Mouse (Mus musculus): ENCODE results near the gene Med12l. TPM values are rescaled to one million over a fixed set of nuclear protein-coding genes. Genes with fewer than 3 reads are reported as not detected.

The Med12l gene
- total and polyA plus RNA-seq, 2 experiments: 1.4 TPM

DNA sequence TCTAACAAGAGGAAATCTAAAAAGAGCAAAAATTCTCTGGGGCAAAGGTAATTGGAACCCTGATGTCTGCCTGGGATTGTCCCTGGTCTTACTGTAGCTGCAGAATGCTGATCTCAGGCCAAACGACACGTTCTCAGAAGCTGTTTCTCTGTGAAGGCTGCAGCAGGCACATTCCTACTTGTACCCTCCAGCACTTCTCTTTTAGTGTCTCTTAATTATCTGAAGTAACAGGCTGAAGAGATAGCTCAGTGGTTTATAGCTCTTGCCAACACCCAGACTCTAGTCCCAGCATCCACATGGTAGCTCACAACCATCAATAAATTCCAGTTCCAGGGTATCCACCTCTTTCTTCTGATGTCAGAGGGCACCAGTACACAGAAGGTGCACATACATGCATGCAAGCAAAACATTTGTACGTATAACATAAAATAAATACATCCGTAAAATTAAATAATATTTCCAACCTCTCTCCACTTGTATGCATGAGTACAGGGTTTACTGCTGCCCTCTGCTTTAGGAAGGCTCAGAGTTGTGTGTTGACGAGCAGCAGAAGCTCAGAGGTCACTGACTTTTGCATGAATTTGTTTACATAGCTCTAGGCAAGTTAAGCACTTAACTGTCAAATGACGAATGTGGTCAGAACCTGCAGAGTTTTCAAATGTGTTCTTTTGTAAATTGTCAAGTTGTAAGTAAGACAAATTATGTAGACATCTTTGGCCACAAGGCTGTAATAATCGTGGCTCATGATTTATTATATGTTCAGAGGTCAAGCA is 120.3 kb downstream of the Med12l start:
- Histone ChIP-seq H3K36me3 (ENCODE audit: control insufficient read depth, insufficient read depth, low read length) (no peaks in the 10 kb centered on the region), H3K79me2 (ENCODE audit: control insufficient read depth, insufficient read depth, low read length) (no peaks in the 10 kb centered on the region), H3K4me3 (ENCODE audit: insufficient read depth, low read depth, low read length) (no peak overlapping the region), H3K4me1 (ENCODE audit: control insufficient read depth, insufficient read depth, low read length) (peaks cover 2% of the 10 kb centered on the region), H3K9ac (ENCODE audit: low read depth, low read length) (no peak overlapping the region), H3K27ac (replicated peaks; ENCODE audit: insufficient read depth, low read depth, low read length) (no peak overlapping the region), H3K27me3 (ENCODE audit: control insufficient read depth, insufficient read depth, low read length) (no peaks in the 10 kb centered on the region)
- TF ChIP-seq CTCF (IDR thresholded peaks at IDR 0.05; ENCODE audit: low read depth, low read length) (no peak), POLR2A (IDR thresholded peaks at IDR 0.05; ENCODE audit: extremely low read depth, insufficient read depth, low read length) (no peak)
- WGBS: 26% methylated on average over 7 of the region's 7 CpGs
- peak; percentile 43 for DNase-seq (ENCODE audit: extremely low read depth, low read depth, low spot score)

DNA sequence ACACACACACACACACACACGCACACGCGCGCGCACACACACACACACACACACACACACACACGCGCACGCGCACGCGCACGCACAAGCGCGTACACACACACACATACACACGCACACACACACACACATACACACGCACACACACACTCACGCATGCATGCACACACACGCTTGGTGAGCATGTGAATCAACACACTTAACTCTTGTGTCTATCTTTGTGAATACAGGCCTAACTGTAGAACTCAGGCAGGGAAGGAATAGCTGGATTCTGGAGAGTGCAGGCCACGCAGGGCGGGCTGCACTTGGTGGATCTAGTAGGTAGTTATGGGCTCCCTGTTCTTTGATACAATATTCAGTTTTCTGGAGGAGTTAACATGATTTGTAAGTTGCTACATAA is 123.1 kb downstream of the Med12l start:
- no peak for DNase-seq (ENCODE audit: extremely low read depth, low read depth, low spot score)
- Histone ChIP-seq H3K27me3 (ENCODE audit: control insufficient read depth, insufficient read depth, low read length) (no peaks in the 10 kb centered on the region), H3K27ac (replicated peaks; ENCODE audit: insufficient read depth, low read depth, low read length) (no peak overlapping the region), H3K79me2 (ENCODE audit: control insufficient read depth, insufficient read depth, low read length) (no peaks in the 10 kb centered on the region), H3K4me1 (ENCODE audit: control insufficient read depth, insufficient read depth, low read length) (peaks cover 2% of the 10 kb centered on the region; the same call in 1 of the 2 replicates), H3K4me3 (ENCODE audit: insufficient read depth, low read depth, low read length) (no peak overlapping the region), H3K9ac (ENCODE audit: low read depth, low read length) (no peak overlapping the region), H3K36me3 (ENCODE audit: control insufficient read depth, insufficient read depth, low read length) (no peaks in the 10 kb centered on the region)
- TF ChIP-seq CTCF (IDR thresholded peaks at IDR 0.05; ENCODE audit: low read depth, low read length) (no peak), POLR2A (IDR thresholded peaks at IDR 0.05; ENCODE audit: extremely low read depth, insufficient read depth, low read length) (no peak)
- WGBS: 85% methylated on average over 20 of the region's 20 CpGs

DNA sequence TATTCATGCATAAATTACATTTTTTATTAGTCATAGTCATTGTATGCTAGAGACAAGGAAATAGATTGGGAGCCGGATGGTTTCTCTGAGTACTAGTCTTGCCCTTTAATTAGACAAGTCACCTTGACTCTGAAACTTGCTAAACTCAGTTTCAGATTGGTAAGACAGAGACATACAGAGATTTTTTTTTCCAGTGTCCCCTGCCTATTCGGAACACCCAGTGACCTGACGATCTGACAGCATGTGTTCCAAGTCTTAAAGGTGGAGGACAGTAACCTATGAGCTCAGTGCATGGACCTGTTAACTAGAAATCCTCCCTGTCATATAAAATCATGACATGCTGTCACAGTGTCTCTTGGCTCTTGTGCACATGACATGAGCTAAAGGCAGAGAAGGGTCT is 123.9 kb downstream of the Med12l start:
- Histone ChIP-seq H3K36me3 (ENCODE audit: control insufficient read depth, insufficient read depth, low read length) (no peaks in the 10 kb centered on the region), H3K27ac (replicated peaks; ENCODE audit: insufficient read depth, low read depth, low read length) (no peak overlapping the region), H3K9ac (ENCODE audit: low read depth, low read length) (no peak overlapping the region), H3K27me3 (ENCODE audit: control insufficient read depth, insufficient read depth, low read length) (no peaks in the 10 kb centered on the region), H3K4me3 (ENCODE audit: insufficient read depth, low read depth, low read length) (no peak overlapping the region), H3K79me2 (ENCODE audit: control insufficient read depth, insufficient read depth, low read length) (no peaks in the 10 kb centered on the region), H3K4me1 (ENCODE audit: control insufficient read depth, insufficient read depth, low read length) (peaks cover 2% of the 10 kb centered on the region; the same call in 1 of the 2 replicates)
- DNase-seq (ENCODE audit: extremely low read depth, low read depth, low spot score): no peak
- TF ChIP-seq POLR2A (IDR thresholded peaks at IDR 0.05; ENCODE audit: extremely low read depth, insufficient read depth, low read length): no peak
- 35% methylated on average over 3 of the region's 3 CpGs for WGBS

DNA sequence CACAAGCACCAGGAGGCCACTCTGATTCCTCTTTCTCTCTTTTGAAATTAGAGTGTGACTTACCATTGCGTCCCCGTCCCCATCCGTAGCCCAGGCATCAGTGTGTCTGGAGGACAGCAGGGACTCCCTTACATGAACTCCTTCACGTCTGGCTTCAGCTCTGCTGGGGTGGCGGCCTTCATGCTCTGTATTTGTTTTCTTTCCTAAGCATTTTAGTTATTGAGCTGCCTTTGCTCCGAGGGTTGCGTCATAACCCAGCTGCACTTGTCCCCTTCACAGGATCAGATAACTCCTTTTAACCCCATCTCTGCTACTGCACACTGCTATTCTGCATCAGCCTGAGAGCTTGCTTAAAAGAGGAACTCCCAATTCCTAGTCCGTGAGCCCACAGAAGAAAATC is 124.8 kb downstream of the Med12l start:
- H3K27ac ChIP-seq (replicated peaks; ENCODE audit: insufficient read depth, low read depth, low read length): 0 out of 2 replicates have a peak overlapping the region, but pooled peaks have one; percentile 5
- peak overlapping the region; percentile 12; the same call in 1 of the 2 replicates for H3K9ac ChIP-seq (ENCODE audit: low read depth, low read length)
- no peaks in the 10 kb centered on the region for H3K27me3 ChIP-seq (ENCODE audit: control insufficient read depth, insufficient read depth, low read length)
- DNase-seq (ENCODE audit: extremely low read depth, low read depth, low spot score): peak; percentile 74
- H3K36me3 ChIP-seq (ENCODE audit: control insufficient read depth, insufficient read depth, low read length): no peaks in the 10 kb centered on the region
- H3K4me3 ChIP-seq (ENCODE audit: insufficient read depth, low read depth, low read length): peak overlapping the region; percentile 4; the same call in 1 of the 2 replicates
- TF ChIP-seq POLR2A (IDR thresholded peaks at IDR 0.05; ENCODE audit: extremely low read depth, insufficient read depth, low read length): no peak
- no peak for TF ChIP-seq CTCF (IDR thresholded peaks at IDR 0.05; ENCODE audit: low read depth, low read length)
- no peaks in the 10 kb centered on the region for H3K79me2 ChIP-seq (ENCODE audit: control insufficient read depth, insufficient read depth, low read length)
- peaks cover 2% of the 10 kb centered on the region; the same call in 1 of the 2 replicates for H3K4me1 ChIP-seq (ENCODE audit: control insufficient read depth, insufficient read depth, low read length)
- 22% methylated on average over 8 of the region's 8 CpGs for WGBS

DNA sequence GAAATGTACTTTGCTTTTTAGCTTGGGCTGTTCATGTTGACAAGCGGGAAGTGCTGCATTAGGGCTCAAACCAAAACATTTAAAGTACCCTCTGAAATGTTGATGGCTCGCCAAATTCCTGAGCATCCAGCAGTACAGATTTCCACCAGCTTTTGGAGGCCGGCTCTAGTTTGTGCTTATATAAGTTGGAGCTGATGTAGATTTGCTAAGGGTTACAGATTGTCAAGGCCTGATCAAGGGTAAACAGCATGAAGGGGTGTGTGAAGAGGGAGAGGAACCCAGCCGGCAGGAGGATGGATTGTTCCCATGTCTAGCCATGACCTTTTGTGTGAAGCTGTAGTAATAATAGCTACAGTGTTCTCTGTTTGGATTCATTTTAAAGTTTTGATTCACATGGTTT is 125.5 kb downstream of the Med12l start:
- 47% methylated on average over 4 of the region's 4 CpGs for WGBS
- Histone ChIP-seq H3K27ac (replicated peaks; ENCODE audit: insufficient read depth, low read depth, low read length) (no peak overlapping the region), H3K9ac (ENCODE audit: low read depth, low read length) (no peak overlapping the region), H3K79me2 (ENCODE audit: control insufficient read depth, insufficient read depth, low read length) (no peaks in the 10 kb centered on the region), H3K4me3 (ENCODE audit: insufficient read depth, low read depth, low read length) (no peak overlapping the region), H3K4me1 (ENCODE audit: control insufficient read depth, insufficient read depth, low read length) (peaks cover 2% of the 10 kb centered on the region; the same call in 1 of the 2 replicates), H3K27me3 (ENCODE audit: control insufficient read depth, insufficient read depth, low read length) (no peaks in the 10 kb centered on the region), H3K36me3 (ENCODE audit: control insufficient read depth, insufficient read depth, low read length) (no peaks in the 10 kb centered on the region)
- TF ChIP-seq POLR2A (IDR thresholded peaks at IDR 0.05; ENCODE audit: extremely low read depth, insufficient read depth, low read length) (no peak), CTCF (IDR thresholded peaks at IDR 0.05; ENCODE audit: low read depth, low read length) (no peak)
- no peak for DNase-seq (ENCODE audit: extremely low read depth, low read depth, low spot score)

DNA sequence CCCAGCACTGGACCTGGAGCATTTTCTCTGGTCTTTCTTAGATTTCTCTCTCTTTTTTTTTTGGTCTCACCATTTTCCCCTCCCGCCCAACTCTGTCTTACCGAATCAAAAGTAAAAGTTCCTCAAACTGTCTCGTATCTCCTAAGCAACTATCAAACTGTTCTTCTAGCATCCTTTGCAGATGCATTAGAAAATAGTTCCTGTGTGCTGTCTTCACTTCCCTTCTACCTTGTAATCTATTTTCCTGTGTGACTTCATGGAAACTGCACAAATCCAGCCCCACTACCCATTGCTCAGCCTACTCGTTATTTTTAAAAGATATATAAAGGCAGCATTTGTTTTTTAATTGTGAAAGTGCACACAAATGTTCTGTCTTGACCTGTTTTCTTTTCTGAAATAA is 126.3 kb downstream of the Med12l start:
- no peak for DNase-seq (ENCODE audit: extremely low read depth, low read depth, low spot score)
- Histone ChIP-seq H3K4me3 (ENCODE audit: insufficient read depth, low read depth, low read length) (no peak overlapping the region), H3K4me1 (ENCODE audit: control insufficient read depth, insufficient read depth, low read length) (peaks cover 2% of the 10 kb centered on the region; the same call in 1 of the 2 replicates), H3K27ac (replicated peaks; ENCODE audit: insufficient read depth, low read depth, low read length) (no peak overlapping the region), H3K27me3 (ENCODE audit: control insufficient read depth, insufficient read depth, low read length) (no peaks in the 10 kb centered on the region), H3K79me2 (ENCODE audit: control insufficient read depth, insufficient read depth, low read length) (no peaks in the 10 kb centered on the region), H3K36me3 (ENCODE audit: control insufficient read depth, insufficient read depth, low read length) (no peaks in the 10 kb centered on the region), H3K9ac (ENCODE audit: low read depth, low read length) (no peak overlapping the region)
- WGBS: 80% methylated on average over 4 of the region's 4 CpGs
- TF ChIP-seq POLR2A (IDR thresholded peaks at IDR 0.05; ENCODE audit: extremely low read depth, insufficient read depth, low read length) (no peak), CTCF (IDR thresholded peaks at IDR 0.05; ENCODE audit: low read depth, low read length) (no peak)

Data from liver, adult 2 months (tissue).